Mouse (Mus musculus): Measurements from ENCODE around the gene Tbx20. TPM values are rescaled to one million over a fixed set of nuclear protein-coding genes. Genes with fewer than 3 reads are reported as not detected.

Tbx20 gene
- polyA plus RNA-seq, 1 experiment, result 1.6 TPM

DNA sequence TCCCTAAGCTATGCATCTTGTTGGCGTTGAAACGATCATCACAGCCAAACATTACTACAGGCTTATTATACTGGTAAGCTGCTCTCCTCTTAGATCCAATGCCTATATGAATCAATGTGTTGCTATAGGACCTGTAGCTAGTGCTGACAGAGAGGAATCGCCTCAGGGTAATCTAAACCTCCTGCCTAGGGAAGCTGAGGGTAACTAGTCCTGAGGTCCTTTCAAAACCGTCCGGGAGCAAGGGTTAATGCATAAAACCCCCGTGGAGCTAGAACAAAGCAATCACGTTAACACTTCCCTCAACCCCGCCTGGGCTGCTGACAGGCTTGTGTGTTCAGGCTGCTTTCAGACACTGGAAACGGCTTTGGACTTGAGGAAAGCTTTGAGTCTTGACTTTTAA is 2.4 kb upstream of the Tbx20 start:
- TF ChIP-seq CTCF (IDR thresholded peaks at IDR 0.05; ENCODE audit: borderline replicate concordance, control insufficient read depth, extremely low read depth, insufficient read depth, low read length, poor library complexity) (no peak), POLR2A (IDR thresholded peaks at IDR 0.05; ENCODE audit: control insufficient read depth, extremely low read depth, insufficient read depth, low read length, poor library complexity) (no peak)
- Histone ChIP-seq H3K27ac (ENCODE audit: control insufficient read depth, insufficient read depth, low read length) (no peak overlapping the region), H3K27me3 (ENCODE audit: control insufficient read depth, insufficient read depth, low read length) (peaks cover 10% of the 10 kb centered on the region), H3K4me1 (replicated peaks; ENCODE audit: control insufficient read depth, insufficient read depth, low read length) (no peaks in the 10 kb centered on the region), H3K4me3 (ENCODE audit: control insufficient read depth, insufficient read depth, low read length) (no peak overlapping the region), H3K36me3 (ENCODE audit: control insufficient read depth, insufficient read depth, low read length) (no peaks in the 10 kb centered on the region)
- no peak for DNase-seq
- WGBS, result 6% methylated on average over 9 of the region's 9 CpGs

DNA sequence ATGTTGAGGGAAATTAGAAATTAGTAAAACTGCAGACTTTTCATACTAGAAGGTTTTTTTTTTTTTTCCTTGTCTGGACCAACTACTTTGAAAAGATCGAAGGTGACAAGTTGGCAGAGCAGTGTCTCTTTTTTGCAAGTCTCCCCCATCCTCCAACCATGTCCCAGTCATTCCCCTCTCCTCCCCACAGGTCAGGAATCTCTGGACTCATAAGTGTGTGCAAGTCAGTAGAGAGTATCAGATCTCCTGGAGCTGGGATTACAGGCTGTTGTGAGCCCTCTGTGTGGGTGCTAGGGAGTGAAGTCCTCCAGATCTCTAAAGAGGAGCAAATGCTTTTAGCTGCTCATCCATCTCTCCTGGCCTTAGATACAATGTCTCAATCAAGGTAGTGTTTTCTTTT is 1.5 kb upstream of the Tbx20 start:
- TF ChIP-seq CTCF (IDR thresholded peaks at IDR 0.05; ENCODE audit: borderline replicate concordance, control insufficient read depth, extremely low read depth, insufficient read depth, low read length, poor library complexity) (no peak), POLR2A (IDR thresholded peaks at IDR 0.05; ENCODE audit: control insufficient read depth, extremely low read depth, insufficient read depth, low read length, poor library complexity) (no peak)
- Histone ChIP-seq H3K4me1 (replicated peaks; ENCODE audit: control insufficient read depth, insufficient read depth, low read length) (no peaks in the 10 kb centered on the region), H3K27ac (ENCODE audit: control insufficient read depth, insufficient read depth, low read length) (no peak overlapping the region), H3K27me3 (ENCODE audit: control insufficient read depth, insufficient read depth, low read length) (peaks cover 10% of the 10 kb centered on the region), H3K36me3 (ENCODE audit: control insufficient read depth, insufficient read depth, low read length) (no peaks in the 10 kb centered on the region), H3K4me3 (ENCODE audit: control insufficient read depth, insufficient read depth, low read length) (no peak overlapping the region)
- WGBS, result 9% methylated on average over 1 of the region's 1 CpGs
- DNase-seq, result no peak

DNA sequence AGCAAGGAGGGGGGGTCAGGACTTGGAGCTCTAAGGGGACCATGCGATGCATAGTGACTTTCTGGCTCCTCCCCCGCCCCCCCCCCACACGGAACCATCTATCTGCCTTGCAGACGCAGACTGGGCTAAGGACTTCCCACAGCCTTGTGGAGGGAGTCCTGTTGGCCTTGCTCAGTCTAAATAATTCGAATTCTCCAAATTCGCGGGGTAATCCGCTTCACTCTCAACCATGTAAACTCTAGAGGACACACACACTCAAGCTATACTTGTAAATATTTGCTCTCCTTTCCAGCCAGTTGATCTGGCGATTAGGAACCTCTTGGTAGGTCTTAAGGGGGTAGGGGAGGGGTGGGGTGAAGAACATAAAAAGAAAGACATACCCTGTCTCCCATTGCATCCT is 898 bp upstream of the Tbx20 start:
- no peak for DNase-seq
- no peak overlapping the region for H3K4me3 ChIP-seq (ENCODE audit: control insufficient read depth, insufficient read depth, low read length)
- H3K27ac ChIP-seq (ENCODE audit: control insufficient read depth, insufficient read depth, low read length), result no peak overlapping the region
- no peaks in the 10 kb centered on the region for H3K4me1 ChIP-seq (replicated peaks; ENCODE audit: control insufficient read depth, insufficient read depth, low read length)
- no peaks in the 10 kb centered on the region for H3K36me3 ChIP-seq (ENCODE audit: control insufficient read depth, insufficient read depth, low read length)
- no peak for TF ChIP-seq CTCF (IDR thresholded peaks at IDR 0.05; ENCODE audit: borderline replicate concordance, control insufficient read depth, extremely low read depth, insufficient read depth, low read length, poor library complexity)
- 6% methylated on average over 9 of the region's 9 CpGs for WGBS
- peaks cover 12% of the 10 kb centered on the region for H3K27me3 ChIP-seq (ENCODE audit: control insufficient read depth, insufficient read depth, low read length)

DNA sequence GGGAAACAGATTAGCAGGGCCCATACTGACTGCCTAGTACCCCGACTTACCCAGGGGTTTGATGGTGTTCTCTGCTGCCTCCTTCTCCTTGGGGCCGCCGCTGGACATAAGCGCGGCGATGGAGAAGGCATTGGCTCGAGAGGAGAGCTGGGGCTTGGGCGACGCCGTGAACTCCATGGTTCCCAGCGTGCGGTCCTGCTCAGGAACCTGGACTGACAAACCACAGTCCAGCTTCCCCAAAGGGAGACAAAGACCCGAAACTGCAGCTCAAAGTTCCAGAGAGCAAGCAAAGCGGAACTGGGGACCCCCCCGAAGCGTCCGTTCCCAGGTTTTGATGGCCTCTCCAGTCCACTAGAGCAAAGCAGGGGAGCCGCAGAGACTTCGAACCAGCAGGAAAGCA is 434 bp downstream of the Tbx20 start:
- H3K4me3 ChIP-seq (ENCODE audit: control insufficient read depth, insufficient read depth, low read length), result no peak overlapping the region
- H3K27ac ChIP-seq (ENCODE audit: control insufficient read depth, insufficient read depth, low read length), result no peak overlapping the region

DNA sequence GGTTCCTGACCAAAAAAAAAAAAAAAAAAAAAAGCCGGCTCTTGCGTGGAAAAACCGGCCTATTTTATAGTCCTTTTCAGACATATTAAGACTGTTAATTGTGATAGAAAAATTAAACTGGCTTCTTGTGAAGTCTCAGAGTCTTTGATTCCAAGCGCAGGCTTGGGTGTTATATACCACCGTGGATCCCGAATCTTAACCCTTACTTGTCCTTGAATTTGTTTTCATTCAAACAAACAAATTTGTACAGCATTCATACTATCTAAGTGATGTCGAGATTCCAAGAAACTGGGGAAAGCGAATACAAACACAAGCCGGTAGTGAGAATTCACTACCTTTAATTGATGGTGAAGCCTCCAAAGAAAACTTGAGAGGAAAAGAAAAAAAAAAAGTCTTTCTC is 932 bp downstream of the Tbx20 start:
- no peaks in the 10 kb centered on the region for H3K4me1 ChIP-seq (replicated peaks; ENCODE audit: control insufficient read depth, insufficient read depth, low read length)
- no peak overlapping the region for H3K27ac ChIP-seq (ENCODE audit: control insufficient read depth, insufficient read depth, low read length)
- H3K4me3 ChIP-seq (ENCODE audit: control insufficient read depth, insufficient read depth, low read length), result no peak overlapping the region
- peaks cover 16% of the 10 kb centered on the region for H3K27me3 ChIP-seq (ENCODE audit: control insufficient read depth, insufficient read depth, low read length)
- DNase-seq, result no peak
- 7% methylated on average over 9 of the region's 9 CpGs for WGBS
- H3K36me3 ChIP-seq (ENCODE audit: control insufficient read depth, insufficient read depth, low read length), result no peaks in the 10 kb centered on the region
- no peak for TF ChIP-seq CTCF (IDR thresholded peaks at IDR 0.05; ENCODE audit: borderline replicate concordance, control insufficient read depth, extremely low read depth, insufficient read depth, low read length, poor library complexity)
- TF ChIP-seq POLR2A (IDR thresholded peaks at IDR 0.05; ENCODE audit: control insufficient read depth, extremely low read depth, insufficient read depth, low read length, poor library complexity), result no peak

More for the DNA sequence above, 434 bp downstream of the Tbx20 start:
- Histone ChIP-seq H3K27me3 (ENCODE audit: control insufficient read depth, insufficient read depth, low read length) (peaks cover 16% of the 10 kb centered on the region), H3K4me1 (replicated peaks; ENCODE audit: control insufficient read depth, insufficient read depth, low read length) (no peaks in the 10 kb centered on the region), H3K36me3 (ENCODE audit: control insufficient read depth, insufficient read depth, low read length) (no peaks in the 10 kb centered on the region)
- TF ChIP-seq POLR2A (IDR thresholded peaks at IDR 0.05; ENCODE audit: control insufficient read depth, extremely low read depth, insufficient read depth, low read length, poor library complexity) (no peak), CTCF (IDR thresholded peaks at IDR 0.05; ENCODE audit: borderline replicate concordance, control insufficient read depth, extremely low read depth, insufficient read depth, low read length, poor library complexity) (no peak)
- DNase-seq, result no peak
- WGBS, result 11% methylated on average over 19 of the region's 19 CpGs

DNA sequence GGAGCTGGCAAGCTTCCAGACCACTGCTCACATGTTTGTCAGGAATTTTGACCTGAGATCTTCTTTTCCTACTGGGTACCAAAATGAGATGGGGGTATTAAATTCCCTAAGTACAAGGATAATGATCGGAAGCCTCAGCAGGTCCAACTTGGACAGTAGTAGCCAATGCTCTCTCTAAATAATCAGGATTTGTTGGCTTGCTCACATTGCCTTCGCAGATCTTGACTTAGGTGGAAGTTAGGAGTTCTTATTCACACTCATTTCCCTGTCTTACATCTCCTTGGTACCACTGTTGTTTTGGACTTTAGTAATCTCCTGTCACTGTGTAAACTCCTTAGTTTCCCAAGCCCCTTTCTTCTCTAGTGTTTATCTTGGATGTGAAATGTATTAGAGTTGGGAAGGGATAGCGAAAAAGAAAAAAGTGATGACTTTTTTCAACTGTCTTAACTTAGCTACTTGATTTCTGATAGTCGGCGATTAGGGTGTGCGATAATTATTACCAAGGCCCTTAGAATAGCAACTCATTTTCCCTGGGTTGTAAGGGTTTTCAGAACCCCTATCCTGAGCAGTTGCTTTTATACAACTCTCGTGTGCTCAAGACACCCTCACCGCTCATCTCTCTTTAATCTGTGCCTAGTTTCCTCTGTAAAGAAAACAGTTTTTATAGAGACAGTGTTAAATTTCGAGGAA is 1.5 kb downstream of the Tbx20 start:
- Histone ChIP-seq H3K4me3 (ENCODE audit: control insufficient read depth, insufficient read depth, low read length) (no peak overlapping the region), H3K36me3 (ENCODE audit: control insufficient read depth, insufficient read depth, low read length) (no peaks in the 10 kb centered on the region), H3K27me3 (ENCODE audit: control insufficient read depth, insufficient read depth, low read length) (peaks cover 16% of the 10 kb centered on the region), H3K27ac (ENCODE audit: control insufficient read depth, insufficient read depth, low read length) (no peak overlapping the region), H3K4me1 (replicated peaks; ENCODE audit: control insufficient read depth, insufficient read depth, low read length) (no peaks in the 10 kb centered on the region)
- no peak for DNase-seq
- no peak for TF ChIP-seq CTCF (IDR thresholded peaks at IDR 0.05; ENCODE audit: borderline replicate concordance, control insufficient read depth, extremely low read depth, insufficient read depth, low read length, poor library complexity)
- TF ChIP-seq POLR2A (IDR thresholded peaks at IDR 0.05; ENCODE audit: control insufficient read depth, extremely low read depth, insufficient read depth, low read length, poor library complexity), result no peak
- 31% methylated on average over 9 of the region's 9 CpGs for WGBS

DNA sequence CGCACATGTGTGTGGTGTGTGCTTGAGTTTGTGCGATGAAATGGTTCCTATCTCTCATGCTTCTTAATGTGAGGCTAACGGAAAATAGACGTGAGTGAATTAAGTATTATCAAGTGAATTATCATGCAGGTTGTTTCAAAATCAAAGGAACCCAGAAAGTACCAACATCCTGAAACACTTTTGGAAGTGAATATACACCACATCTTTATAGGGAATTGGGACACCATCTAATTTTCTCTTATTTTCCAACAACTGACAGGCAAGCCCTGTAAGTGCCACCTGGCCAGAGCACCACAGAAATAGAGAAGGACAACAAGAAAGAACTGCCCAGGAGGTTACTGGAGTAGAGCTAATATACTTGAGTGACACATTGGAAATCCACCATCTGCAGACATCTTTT is 2.4 kb downstream of the Tbx20 start:
- H3K4me1 ChIP-seq (replicated peaks; ENCODE audit: control insufficient read depth, insufficient read depth, low read length), result no peaks in the 10 kb centered on the region
- H3K36me3 ChIP-seq (ENCODE audit: control insufficient read depth, insufficient read depth, low read length), result no peaks in the 10 kb centered on the region
- TF ChIP-seq CTCF (IDR thresholded peaks at IDR 0.05; ENCODE audit: borderline replicate concordance, control insufficient read depth, extremely low read depth, insufficient read depth, low read length, poor library complexity) (no peak), POLR2A (IDR thresholded peaks at IDR 0.05; ENCODE audit: control insufficient read depth, extremely low read depth, insufficient read depth, low read length, poor library complexity) (no peak)
- 35% methylated on average over 4 of the region's 4 CpGs for WGBS
- H3K27me3 ChIP-seq (ENCODE audit: control insufficient read depth, insufficient read depth, low read length), result peaks cover 16% of the 10 kb centered on the region
- no peak overlapping the region for H3K4me3 ChIP-seq (ENCODE audit: control insufficient read depth, insufficient read depth, low read length)
- H3K27ac ChIP-seq (ENCODE audit: control insufficient read depth, insufficient read depth, low read length), result no peak overlapping the region
- DNase-seq, result no peak
